Mouse (Mus musculus): ENCODE results near the gene Gm904. TPM values are rescaled to one million over a fixed set of nuclear protein-coding genes. Genes with fewer than 3 reads are reported as not detected.

Gm904 gene
- not detected for polyA plus RNA-seq (2017; shearing (Covaris generic))

GRCm38 (mm10) chr13:50642928-50643327 is at the start of gene Gm904:
TSS of gene Gm904 (plus strand) at chr13:50643228.

Other genes with a start within 250 kb of the Gm904 start
- gene Fbxw17, start 225.4 kb upstream of the Gm904 start, polyA plus RNA-seq (2017; shearing (Covaris generic)) = 28.8 TPM
- gene Gm47429, start 199.3 kb upstream of the Gm904 start, polyA plus RNA-seq (2017; shearing (Covaris generic)) = not detected
- not detected for gene Nutm2, start 175.9 kb upstream of the Gm904 start, polyA plus RNA-seq (2017; shearing (Covaris generic))
- gene Gm8765, start 55.1 kb downstream of the Gm904 start, polyA plus RNA-seq (2017; shearing (Covaris generic)) = not detected